Mouse (Mus musculus) midbrain, embryonic 11.5 days (tissue): ENCODE measurements at regions not wholly inside any gene's neighbourhood (a gene's known extent, or its start where the extent isn't known, plus 50 kb on each side); places are given as distances from the start of the nearest gene placed in this dataset.

Experiments
- ATAC-seq: fragments of 200-750 bp; cut with Nextera tagmentation; 2 replicates; pipeline ENCODE4 v1.8.0; 2017; ENCODE audit warnings: moderate TSS enrichment, moderate library complexity; ENCODE audit not compliant: low FRiP score
- DNase-seq: peaks from one replicate; pipeline ENCODE4 v3.0.0; 2015; ENCODE audit warnings: low spot score; ENCODE audit errors: missing footprints
- H3K27ac ChIP-seq: fragments of 300-500 bp; sonication (generic); 2 replicates; pipeline ENCODE4 v1.5.1; 2014; ENCODE audit warnings: low read depth, low read length
- H3K27me3 ChIP-seq: fragments of 300-500 bp; sonication (generic); 2 replicates; pipeline ENCODE4 v1.6.1; 2014; ENCODE audit warnings: mild to moderate bottlenecking, low read length, moderate library complexity, mixed read lengths; ENCODE audit not compliant: control insufficient read depth, insufficient read depth
- H3K36me3 ChIP-seq: fragments of 300-500 bp; sonication (generic); 2 replicates; pipeline ENCODE4 v1.6.1; 2014; ENCODE audit warnings: mild to moderate bottlenecking, low read length, moderate library complexity, mixed read lengths; ENCODE audit not compliant: control insufficient read depth, insufficient read depth
- H3K4me1 ChIP-seq: fragments of 300-500 bp; sonication (generic); 2 replicates; pipeline ENCODE4 v1.6.1; 2014; ENCODE audit warnings: low read length; ENCODE audit not compliant: control insufficient read depth, insufficient read depth
- H3K4me2 ChIP-seq: fragments of 300-500 bp; sonication (generic); 2 replicates; pipeline ENCODE4 v1.6.1; 2014; ENCODE audit warnings: mild to moderate bottlenecking, moderate library complexity
- H3K4me3 ChIP-seq: fragments of 300-500 bp; sonication (generic); 2 replicates; pipeline ENCODE4 v1.5.1; 2014; ENCODE audit warnings: low read depth, low read length
- H3K9ac ChIP-seq: fragments of 300-500 bp; sonication (generic); 2 replicates; pipeline ENCODE4 v1.6.1; 2014; ENCODE audit warnings: low read length
- H3K9me3 ChIP-seq: fragments of 300-500 bp; sonication (generic); 2 replicates; pipeline ENCODE4 v1.6.1; 2016; ENCODE audit warnings: low read length; ENCODE audit not compliant: control insufficient read depth
- WGBS: fragments of 180-500 bp; shearing (Covaris S2); extraction: QIAGEN DNeasy Blood & Tissue Kit; methylation state at CpG from one replicate; pipeline ENCODE4 v1.1.7; 2014; 5-methylcytosine and 5-hydroxymethylcytosine counted together

DNA sequence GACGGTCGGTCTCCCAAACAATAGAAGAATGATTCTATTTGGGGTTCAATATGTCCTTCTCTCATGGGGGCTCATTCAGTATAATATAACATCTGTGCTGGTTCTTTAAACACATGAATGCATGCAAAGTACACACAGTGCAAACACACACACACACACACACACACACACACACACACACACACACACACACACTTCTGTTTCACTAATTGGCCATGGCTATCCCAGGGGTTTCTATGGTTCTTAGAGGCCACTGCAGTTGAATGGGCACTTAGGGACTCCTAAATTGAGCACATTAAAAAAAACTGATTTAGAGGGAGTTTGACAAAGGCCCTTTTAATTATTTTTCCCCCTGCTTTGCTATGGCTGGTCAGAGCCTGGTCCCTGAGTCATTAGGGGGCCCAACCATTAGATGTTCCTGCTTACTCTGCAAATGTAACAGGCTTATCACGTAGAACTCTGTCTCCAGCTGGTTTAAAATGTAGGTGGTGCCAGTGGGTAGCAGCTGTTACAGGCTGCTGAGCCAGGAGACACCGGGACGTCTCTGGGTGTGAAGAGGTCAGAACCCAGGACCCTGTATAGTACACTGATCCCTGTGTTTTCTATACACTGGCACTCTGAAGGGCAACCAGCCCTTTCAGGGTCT, 82.1 kb upstream of the Tab2 start:
- ATAC-seq (peak; percentile 94), DNase-seq (peak; percentile 90)
- WGBS, result 19% methylated on average over 5 of the region's 5 CpGs
- H3K27me3 ChIP-seq, result no peaks in the 10 kb centered on the region
- H3K27ac ChIP-seq, result peak overlapping the region; percentile 54
- no peak overlapping the region for H3K4me2 ChIP-seq
- H3K9me3 ChIP-seq, result no peaks in the 10 kb centered on the region
- peaks cover 20% of the 10 kb centered on the region for H3K4me1 ChIP-seq
- H3K36me3 ChIP-seq, result no peaks in the 10 kb centered on the region
- H3K9ac ChIP-seq, result no peak overlapping the region
- no peak overlapping the region for H3K4me3 ChIP-seq

DNA sequence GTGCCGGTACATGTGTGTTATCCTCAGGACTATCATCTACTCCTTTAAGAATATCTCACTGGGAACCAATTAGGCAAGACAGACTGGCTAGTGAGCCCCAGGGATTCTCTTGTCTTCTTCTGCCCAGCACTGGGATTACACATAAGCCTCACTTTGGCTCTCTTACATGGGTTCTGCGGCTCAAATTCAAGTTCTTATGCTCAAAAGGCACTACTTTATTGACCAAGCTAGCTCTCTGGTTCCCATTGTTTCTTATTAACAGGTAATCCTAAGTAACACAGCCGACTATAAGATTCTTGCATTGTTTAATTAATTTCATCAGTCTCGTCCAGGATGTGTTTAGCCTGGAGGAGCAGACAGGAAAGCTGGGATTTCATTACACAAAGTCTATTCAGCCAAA, 80.3 kb upstream of the Tab2 start:
- H3K4me2 ChIP-seq, result no peak overlapping the region
- H3K9ac ChIP-seq, result no peak overlapping the region
- H3K36me3 ChIP-seq, result no peaks in the 10 kb centered on the region
- no peak overlapping the region for H3K27ac ChIP-seq
- ATAC-seq, result no peak
- no peaks in the 10 kb centered on the region for H3K27me3 ChIP-seq
- no peaks in the 10 kb centered on the region for H3K9me3 ChIP-seq
- WGBS, result 69% methylated on average over 4 of the region's 4 CpGs
- DNase-seq, result no peak
- H3K4me1 ChIP-seq, result peaks cover 20% of the 10 kb centered on the region
- H3K4me3 ChIP-seq, result no peak overlapping the region

DNA sequence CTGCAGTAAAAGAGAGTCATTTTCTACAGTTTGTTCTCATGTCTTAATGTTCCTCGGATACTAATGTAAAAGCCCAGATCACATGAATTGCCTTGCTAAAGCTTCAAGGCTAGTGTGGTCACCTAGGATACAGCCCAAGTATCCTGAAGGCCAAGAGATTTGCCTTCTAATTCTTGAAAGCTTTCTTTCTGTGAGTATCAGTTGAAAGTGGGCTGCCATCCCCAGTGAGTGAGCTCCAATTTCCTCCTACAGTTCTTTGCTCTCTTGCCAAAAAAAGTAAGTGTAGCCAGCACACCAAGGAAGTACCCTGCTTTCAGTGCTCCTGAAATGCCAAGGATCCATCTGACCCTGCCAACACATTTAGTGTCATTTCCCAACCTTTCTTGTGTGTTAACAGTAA, 79.3 kb upstream of the Tab2 start:
- 9% methylated on average over 1 of the region's 1 CpGs for WGBS
- no peak overlapping the region for H3K27ac ChIP-seq
- ATAC-seq, result no peak

DNA sequence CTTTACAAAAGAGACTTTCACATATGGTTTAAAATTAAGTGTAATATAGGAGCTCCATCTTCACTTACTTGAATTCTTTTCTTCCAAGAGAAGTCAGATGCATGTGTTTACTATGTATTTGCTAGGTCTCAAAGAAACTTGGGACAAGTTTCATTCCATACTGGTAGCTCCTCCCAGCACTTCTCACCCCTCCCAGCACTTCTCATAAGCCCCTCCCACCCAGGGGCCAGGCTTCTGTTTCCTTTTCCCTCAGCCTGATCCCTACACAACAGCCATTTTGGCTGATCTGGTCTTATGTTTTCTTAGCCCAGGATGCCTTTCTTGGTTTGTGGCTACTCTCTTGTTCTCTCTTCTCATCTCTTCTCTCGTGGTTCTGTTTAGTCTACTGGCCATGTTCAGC, 76.2 kb upstream of the Tab2 start:
- 68% methylated on average over 1 of the region's 1 CpGs for WGBS
- DNase-seq, result no peak
- Histone ChIP-seq H3K4me1 (peaks cover 11% of the 10 kb centered on the region), H3K4me3 (no peak overlapping the region), H3K27ac (no peak overlapping the region), H3K36me3 (no peaks in the 10 kb centered on the region), H3K9me3 (no peaks in the 10 kb centered on the region), H3K4me2 (no peak overlapping the region), H3K9ac (no peak overlapping the region), H3K27me3 (no peaks in the 10 kb centered on the region)
- no peak for ATAC-seq

More for the DNA sequence above, 79.3 kb upstream of the Tab2 start:
- DNase-seq, result no peak
- Histone ChIP-seq H3K4me2 (no peak overlapping the region), H3K4me3 (no peak overlapping the region), H3K36me3 (no peaks in the 10 kb centered on the region), H3K27me3 (no peaks in the 10 kb centered on the region), H3K9ac (no peak overlapping the region), H3K9me3 (no peaks in the 10 kb centered on the region), H3K4me1 (peaks cover 20% of the 10 kb centered on the region)

DNA sequence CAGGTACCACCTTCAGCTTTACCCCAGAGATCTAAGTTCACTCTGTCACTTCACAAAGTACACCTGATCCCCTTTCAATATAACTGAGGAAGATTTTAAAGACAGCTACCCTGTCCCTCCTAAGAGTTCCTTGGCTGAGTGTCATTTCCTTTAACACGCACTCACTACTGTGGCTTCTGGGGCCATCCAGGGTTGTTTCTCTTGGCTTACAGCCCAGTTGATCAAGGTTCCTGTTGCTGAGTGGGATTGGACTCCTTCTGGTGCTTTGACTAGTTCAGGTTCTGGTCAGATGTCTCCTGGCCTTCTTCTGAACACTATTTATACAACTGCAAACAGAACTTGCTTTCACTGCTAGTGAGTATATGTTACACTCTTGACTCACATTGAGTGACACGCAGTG, 72.8 kb upstream of the Tab2 start:
- Histone ChIP-seq H3K27ac (no peak overlapping the region), H3K9ac (no peak overlapping the region), H3K4me3 (no peak overlapping the region), H3K36me3 (no peaks in the 10 kb centered on the region), H3K9me3 (no peaks in the 10 kb centered on the region), H3K4me2 (no peak overlapping the region), H3K27me3 (no peaks in the 10 kb centered on the region), H3K4me1 (no peaks in the 10 kb centered on the region)
- ATAC-seq, result no peak
- DNase-seq, result no peak
- WGBS, result 76% methylated on average over 2 of the region's 2 CpGs

DNA sequence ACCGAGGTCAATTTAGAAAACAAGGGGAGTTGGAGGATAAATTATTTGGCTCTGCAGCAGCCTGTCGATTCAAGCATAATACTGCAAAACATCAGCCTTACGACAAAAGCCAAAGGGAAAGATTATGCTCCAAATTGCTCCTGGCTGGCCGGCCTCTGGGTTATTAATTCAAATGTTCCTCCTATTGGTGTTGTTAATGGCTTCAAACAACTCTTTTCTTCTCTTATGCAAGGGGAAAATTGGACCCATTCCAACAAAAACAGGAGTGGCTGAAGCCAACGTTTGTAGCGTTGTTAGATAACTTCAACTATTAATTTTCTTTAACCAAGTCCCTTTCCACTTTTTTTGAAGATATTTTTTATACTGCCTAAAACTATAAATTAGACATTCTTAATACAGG, 71.0 kb upstream of the Tab2 start:
- no peaks in the 10 kb centered on the region for H3K4me1 ChIP-seq
- DNase-seq, result no peak
- ATAC-seq, result no peak

DNA sequence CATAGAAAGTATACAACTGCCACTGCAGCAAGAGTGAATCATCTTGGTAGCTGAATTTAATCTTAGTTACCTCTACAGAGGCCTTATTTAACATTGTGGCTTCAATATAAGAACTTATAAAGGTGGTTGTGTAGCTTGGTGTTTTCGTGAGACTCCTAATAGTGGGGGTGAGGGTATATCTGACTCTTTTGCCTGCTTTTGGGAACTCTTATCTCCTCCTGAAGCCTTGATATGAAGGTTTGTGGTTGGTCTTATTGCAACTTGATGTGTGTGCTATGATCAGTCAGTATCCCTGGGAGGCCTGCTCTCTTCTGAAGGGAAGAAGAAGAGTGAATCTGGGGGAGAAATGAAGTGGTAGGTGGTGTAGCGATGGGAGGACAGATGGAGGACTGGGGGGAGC, 67.7 kb upstream of the Tab2 start:
- no peaks in the 10 kb centered on the region for H3K9me3 ChIP-seq
- ATAC-seq (no peak), DNase-seq (no peak)
- H3K9ac ChIP-seq, result no peak overlapping the region
- 88% methylated on average over 2 of the region's 2 CpGs for WGBS
- no peaks in the 10 kb centered on the region for H3K27me3 ChIP-seq
- no peak overlapping the region for H3K4me2 ChIP-seq
- no peak overlapping the region for H3K27ac ChIP-seq
- no peaks in the 10 kb centered on the region for H3K36me3 ChIP-seq
- H3K4me1 ChIP-seq, result no peaks in the 10 kb centered on the region
- no peak overlapping the region for H3K4me3 ChIP-seq

More for the DNA sequence above, 71.0 kb upstream of the Tab2 start:
- Histone ChIP-seq H3K36me3 (no peaks in the 10 kb centered on the region), H3K27ac (no peak overlapping the region), H3K4me2 (no peak overlapping the region), H3K27me3 (no peaks in the 10 kb centered on the region), H3K9me3 (no peaks in the 10 kb centered on the region), H3K9ac (no peak overlapping the region), H3K4me3 (no peak overlapping the region)
- WGBS, result 68% methylated on average over 6 of the region's 6 CpGs

DNA sequence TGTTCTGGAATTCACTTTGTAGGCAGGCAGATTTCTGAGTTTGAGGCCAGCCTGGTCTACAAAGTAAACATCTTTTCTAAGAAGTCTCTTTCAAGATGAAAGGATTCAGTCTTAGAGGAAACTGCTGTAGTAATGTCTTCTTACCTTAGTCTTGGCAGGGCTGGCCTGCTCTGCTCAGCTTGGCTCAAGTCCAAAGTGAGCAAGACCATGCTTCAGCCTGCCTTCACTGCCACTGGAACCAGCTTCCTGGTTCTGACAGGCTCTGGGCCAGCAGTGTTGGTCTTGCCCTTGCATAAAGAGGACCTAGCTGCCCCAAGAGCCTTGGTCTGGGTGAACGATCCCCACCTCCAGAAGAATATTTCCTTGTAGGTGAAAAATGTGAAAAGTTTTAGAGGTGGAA, 65.9 kb upstream of the Tab2 start:
- Histone ChIP-seq H3K36me3 (no peaks in the 10 kb centered on the region), H3K4me3 (no peak overlapping the region), H3K27me3 (no peaks in the 10 kb centered on the region), H3K4me2 (no peak overlapping the region), H3K9ac (no peak overlapping the region), H3K9me3 (no peaks in the 10 kb centered on the region), H3K4me1 (no peaks in the 10 kb centered on the region), H3K27ac (no peak overlapping the region)
- no peak for ATAC-seq
- no peak for DNase-seq
- WGBS, result 96% methylated on average over 1 of the region's 1 CpGs

DNA sequence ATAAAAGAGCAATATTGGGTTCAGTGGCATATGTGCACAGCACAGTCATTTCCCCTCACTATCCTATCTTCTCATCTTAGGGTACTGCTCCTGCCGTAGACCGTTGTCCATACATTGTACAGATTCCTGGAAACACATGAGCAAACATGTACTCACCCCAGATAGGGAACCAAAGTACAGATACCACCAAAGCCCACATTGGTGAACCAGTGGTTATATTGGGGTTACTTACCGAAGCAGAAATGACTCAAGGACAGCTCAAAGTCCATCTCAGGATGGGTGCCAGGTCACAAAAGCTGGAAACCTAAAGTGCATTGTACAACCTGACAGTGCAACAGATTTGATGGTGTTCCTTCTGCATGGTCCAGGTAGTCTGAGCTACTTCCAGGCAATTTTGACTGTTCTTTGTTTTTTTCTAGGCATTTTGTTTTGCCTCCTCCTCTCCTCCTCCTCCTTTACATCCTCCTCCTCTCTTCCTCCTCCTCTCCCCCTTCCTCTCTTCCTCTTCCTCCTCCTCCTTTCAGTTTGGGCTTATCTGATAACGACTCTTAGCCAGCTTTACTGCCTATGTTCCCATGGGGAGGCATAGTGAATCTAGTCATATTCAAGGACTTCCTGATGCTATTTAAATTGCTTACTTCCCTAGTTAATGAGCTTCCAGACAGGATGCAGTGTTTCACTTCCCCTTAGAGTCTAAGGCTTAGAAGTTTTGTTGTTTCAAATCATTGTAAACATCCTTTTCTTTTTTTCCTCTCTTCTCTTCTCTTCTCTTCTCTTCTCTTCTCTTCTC, 65.1 kb upstream of the Tab2 start:
- H3K9me3 ChIP-seq, result no peaks in the 10 kb centered on the region
- DNase-seq, result no peak
- no peaks in the 10 kb centered on the region for H3K4me1 ChIP-seq
- H3K27me3 ChIP-seq, result no peaks in the 10 kb centered on the region
- H3K4me3 ChIP-seq, result no peak overlapping the region
- no peaks in the 10 kb centered on the region for H3K36me3 ChIP-seq
- no peak overlapping the region for H3K4me2 ChIP-seq
- H3K9ac ChIP-seq, result no peak overlapping the region
- no peak for ATAC-seq
- WGBS, result 77% methylated on average over 4 of the region's 4 CpGs
- H3K27ac ChIP-seq, result no peak overlapping the region
